Mouse (Mus musculus) forebrain, embryonic 11.5 days (tissue): ENCODE results near the gene Traip. TPM values are rescaled to one million over a fixed set of nuclear protein-coding genes. Genes with fewer than 3 reads are reported as not detected.

Experiments used
- ATAC-seq: fragments of 200-750 bp; cut with Nextera tagmentation; replicated peaks from 2 replicates; pipeline ENCODE4 v1.8.0; 2017; ENCODE audit warnings: moderate TSS enrichment; ENCODE audit not compliant: low FRiP score
- DNase-seq: peaks from one replicate; pipeline ENCODE4 v3.0.0-alpha.2; 2017; ENCODE audit warnings: low spot score
- H3K27ac ChIP-seq: fragments of 300-500 bp; sonication (generic); 2 replicates; pipeline ENCODE4 v1.5.1; 2014; ENCODE audit warnings: low read depth, low read length
- H3K27me3 ChIP-seq: fragments of 300-500 bp; sonication (generic); 2 replicates; pipeline ENCODE4 v1.6.1; 2014; ENCODE audit warnings: mild to moderate bottlenecking, low read length, mixed read lengths; ENCODE audit not compliant: control insufficient read depth, insufficient read depth
- H3K36me3 ChIP-seq: fragments of 300-500 bp; sonication (generic); 2 replicates; pipeline ENCODE4 v1.6.1; 2014; ENCODE audit warnings: mild to moderate bottlenecking, low read length, moderate library complexity, mixed read lengths; ENCODE audit not compliant: control insufficient read depth, insufficient read depth
- H3K4me1 ChIP-seq: fragments of 300-500 bp; sonication (generic); replicated peaks from 2 replicates; pipeline ENCODE4 v1.6.1; 2014; ENCODE audit warnings: low read length, mixed read lengths; ENCODE audit not compliant: control insufficient read depth, insufficient read depth
- H3K4me2 ChIP-seq: fragments of 300-500 bp; sonication (generic); 2 replicates; pipeline ENCODE4 v1.6.1; 2014; ENCODE audit warnings: low read depth, mild to moderate bottlenecking, low read length, moderate library complexity, mixed read lengths; ENCODE audit not compliant: severe bottlenecking
- H3K4me3 ChIP-seq: fragments of 300-500 bp; sonication (generic); 2 replicates; pipeline ENCODE4 v1.5.1; 2014; ENCODE audit warnings: low read depth, low read length
- H3K9ac ChIP-seq: fragments of 300-500 bp; sonication (generic); 2 replicates; pipeline ENCODE4 v1.6.1; 2014; ENCODE audit warnings: low read length
- H3K9me3 ChIP-seq: fragments of 300-500 bp; sonication (generic); 2 replicates; pipeline ENCODE4 v1.6.1; 2016; ENCODE audit warnings: low read length, mixed read lengths; ENCODE audit not compliant: control insufficient read depth
- WGBS: fragments of 180-500 bp; shearing (Covaris S2); extraction: QIAGEN DNeasy Blood & Tissue Kit; methylation state at CpG from one replicate; pipeline ENCODE4 v1.1.7; 2014; 5-methylcytosine and 5-hydroxymethylcytosine counted together
- polyA plus RNA-seq: library from polyadenylated mRNA; unstranded; fragments of >200 nt; fragmentation: Nextera tagmentation; extraction: Ambion mirVana; gene quantifications from 2 replicates; pipeline ENCODE4 v1.2.1, GENCODE M21; 2014

Traip gene
- polyA plus RNA-seq: 38.2 and 39.7 TPM in 2 replicates

- Histone ChIP-seq H3K4me3 (peak within 1 kb of the TSS; percentile 66), H3K9me3 (no peaks in the 10 kb centered on the region), H3K27me3 (no peaks in the 10 kb centered on the region), H3K36me3 (no peaks in the 10 kb centered on the region), H3K27ac (peak within 1 kb of the TSS; percentile 75), H3K9ac (peak within 1 kb of the TSS; percentile 69), H3K4me2 (peak within 1 kb of the TSS; percentile 58), H3K4me1 (peaks cover 2% of the 10 kb centered on the region; the same call in 1 of the 2 replicates)
- ATAC-seq: no peak
- WGBS: 91% methylated on average over 10 of the region's 10 CpGs
- no peak for DNase-seq
These were observed at the start of gene Traip for GRCm38 (mm10) chr9:107949922-107950235. TSS of gene Traip (plus strand) at chr9:107950136.

GRCm38 (mm10) chr9:107900840-107901626, 48.9 kb upstream of the Traip start:
- Histone ChIP-seq H3K9me3 (no peaks in the 10 kb centered on the region), H3K27me3 (peaks cover 18% of the 10 kb centered on the region), H3K9ac (peak overlapping the region; percentile 57), H3K27ac (no peak overlapping the region), H3K4me3 (peak overlapping the region; percentile 29), H3K36me3 (no peaks in the 10 kb centered on the region), H3K4me1 (peaks cover 4% of the 10 kb centered on the region; the same call in 1 of the 2 replicates), H3K4me2 (peak overlapping the region; percentile 69)
- WGBS: 3% methylated on average over 44 of the region's 44 CpGs
- DNase-seq (peak; percentile 90), ATAC-seq (peak; percentile 59)

GRCm38 (mm10) chr9:107901627-107901914, 48.4 kb upstream of the Traip start:
- 8% methylated on average over 17 of the region's 17 CpGs for WGBS
- no peaks in the 10 kb centered on the region for H3K36me3 ChIP-seq
- H3K4me3 ChIP-seq: peak overlapping the region; percentile 29
- H3K4me2 ChIP-seq: peak overlapping the region; percentile 69
- no peak for ATAC-seq
- peaks cover 4% of the 10 kb centered on the region; the same call in 1 of the 2 replicates for H3K4me1 ChIP-seq
- no peak overlapping the region for H3K27ac ChIP-seq
- DNase-seq: no peak
- H3K9ac ChIP-seq: no peak overlapping the region; the same call in 1 of the 2 replicates
- no peaks in the 10 kb centered on the region for H3K9me3 ChIP-seq
- H3K27me3 ChIP-seq: peaks cover 18% of the 10 kb centered on the region

GRCm38 (mm10) chr9:107904726-107905125, 45.2 kb upstream of the Traip start:
- Histone ChIP-seq H3K9ac (no peak overlapping the region), H3K36me3 (no peaks in the 10 kb centered on the region), H3K27ac (no peak overlapping the region), H3K9me3 (no peaks in the 10 kb centered on the region), H3K27me3 (peaks cover 18% of the 10 kb centered on the region), H3K4me2 (no peak overlapping the region), H3K4me3 (no peak overlapping the region), H3K4me1 (peaks cover 17% of the 10 kb centered on the region)
- 11% methylated on average over 4 of the region's 4 CpGs for WGBS
- 0 out of 2 replicates have a peak, but pooled peaks have one; percentile 43 for ATAC-seq
- DNase-seq: peak; percentile 93

- Histone ChIP-seq H3K4me2 (peak within 1 kb of the TSS; percentile 58), H3K4me3 (peak within 1 kb of the TSS; percentile 24), H3K9ac (peak within 1 kb of the TSS; percentile 50; the same call in 1 of the 2 replicates), H3K4me1 (peaks cover 15% of the 10 kb centered on the region), H3K27ac (no peak within 1 kb of the TSS), H3K36me3 (no peaks in the 10 kb centered on the region), H3K27me3 (peaks cover 4% of the 10 kb centered on the region; the same call in 1 of the 2 replicates), H3K9me3 (no peaks in the 10 kb centered on the region)
- peak; percentile 61 for ATAC-seq
- peak; percentile 83 for DNase-seq
- 24% methylated on average over 19 of the region's 19 CpGs for WGBS
These were observed 43.5 kb upstream of the Traip start, which contains the start of gene Mst1r for GRCm38 (mm10) chr9:107906252-107906966. TSS of gene Mst1r (plus strand) at chr9:107906873.

- Histone ChIP-seq H3K4me2 (peak overlapping the region; percentile 58), H3K36me3 (no peaks in the 10 kb centered on the region), H3K27me3 (no peaks in the 10 kb centered on the region; the same call in 1 of the 2 replicates), H3K27ac (no peak overlapping the region), H3K9me3 (no peaks in the 10 kb centered on the region), H3K4me3 (peak overlapping the region; percentile 24), H3K9ac (peak overlapping the region; percentile 50; the same call in 1 of the 2 replicates), H3K4me1 (peaks cover 13% of the 10 kb centered on the region)
- no peak for DNase-seq
- WGBS: 48% methylated on average over 31 of the region's 31 CpGs
- no peak for ATAC-seq
These were observed 42.8 kb upstream of the Traip start for GRCm38 (mm10) chr9:107906967-107907800.

GRCm38 (mm10) chr9:107907801-107908120, 42.2 kb upstream of the Traip start:
- no peaks in the 10 kb centered on the region; the same call in 1 of the 2 replicates for H3K27me3 ChIP-seq
- no peak for DNase-seq
- H3K4me3 ChIP-seq: no peak overlapping the region
- no peaks in the 10 kb centered on the region for H3K9me3 ChIP-seq
- H3K9ac ChIP-seq: no peak overlapping the region
- H3K4me2 ChIP-seq: no peak overlapping the region
- H3K36me3 ChIP-seq: no peaks in the 10 kb centered on the region
- peaks cover 13% of the 10 kb centered on the region for H3K4me1 ChIP-seq
- WGBS: 84% methylated on average over 14 of the region's 14 CpGs
- ATAC-seq: no peak
- no peak overlapping the region for H3K27ac ChIP-seq

- no peak overlapping the region for H3K27ac ChIP-seq
- no peaks in the 10 kb centered on the region; the same call in 1 of the 2 replicates for H3K27me3 ChIP-seq
- no peaks in the 10 kb centered on the region for H3K9me3 ChIP-seq
- H3K9ac ChIP-seq: no peak overlapping the region
- no peak for ATAC-seq
- H3K36me3 ChIP-seq: no peaks in the 10 kb centered on the region
- DNase-seq: no peak
- peaks cover 13% of the 10 kb centered on the region for H3K4me1 ChIP-seq
- H3K4me3 ChIP-seq: no peak overlapping the region
- H3K4me2 ChIP-seq: no peak overlapping the region
- WGBS: 31% methylated on average over 18 of the region's 18 CpGs
These were observed 41.4 kb upstream of the Traip start for GRCm38 (mm10) chr9:107908410-107909158.
